Mouse (Mus musculus) thymus, postnatal 0 days (tissue): Measurements from ENCODE around the gene Col23a1. TPM values are rescaled to one million over a fixed set of nuclear protein-coding genes. Genes with fewer than 3 reads are reported as not detected.

Experiments
- DNase-seq: peaks from one replicate; pipeline ENCODE4 v3.0.0-alpha.2; 2015; ENCODE audit warnings: low spot score
- polyA plus RNA-seq: library from polyadenylated mRNA; unstranded; fragments of >200 nt; fragmentation: Nextera tagmentation; extraction: Ambion mirVana; gene quantifications from 2 replicates; pipeline ENCODE4 v1.2.1, GENCODE M21; 2015

The Col23a1 gene
- 0.27 and 0.36 TPM in 2 replicates for polyA plus RNA-seq

- peak; percentile 38 for DNase-seq
Observed at GRCm38 (mm10) chr11:51289564-51290041, at the start of gene Col23a1. Gene Col23a1 (plus strand): TSS chr11:51289920.

- no peak for DNase-seq
Observed at GRCm38 (mm10) chr11:51242897-51243296, 46.8 kb upstream of the Col23a1 start.

DNA sequence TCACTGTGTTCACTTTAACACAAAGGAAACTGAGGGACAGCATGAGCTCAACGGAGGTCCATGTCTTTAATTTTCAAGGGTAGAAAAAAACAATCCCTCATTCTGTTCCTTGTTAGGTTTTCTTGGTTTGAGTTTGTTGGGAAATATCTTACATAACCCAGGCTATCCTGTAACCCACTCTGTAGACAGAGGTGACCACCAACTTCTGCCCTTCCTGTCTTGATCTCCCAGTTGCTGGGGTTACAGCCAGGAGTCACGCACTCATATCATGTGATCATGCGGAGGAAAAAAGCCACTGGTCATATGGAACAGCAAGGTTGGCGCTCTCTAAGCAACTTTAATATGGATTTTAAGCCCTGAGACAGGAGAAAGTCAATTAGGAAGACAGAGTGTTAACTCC lies 32.7 kb upstream of the Col23a1 start:
- DNase-seq = no peak

DNA sequence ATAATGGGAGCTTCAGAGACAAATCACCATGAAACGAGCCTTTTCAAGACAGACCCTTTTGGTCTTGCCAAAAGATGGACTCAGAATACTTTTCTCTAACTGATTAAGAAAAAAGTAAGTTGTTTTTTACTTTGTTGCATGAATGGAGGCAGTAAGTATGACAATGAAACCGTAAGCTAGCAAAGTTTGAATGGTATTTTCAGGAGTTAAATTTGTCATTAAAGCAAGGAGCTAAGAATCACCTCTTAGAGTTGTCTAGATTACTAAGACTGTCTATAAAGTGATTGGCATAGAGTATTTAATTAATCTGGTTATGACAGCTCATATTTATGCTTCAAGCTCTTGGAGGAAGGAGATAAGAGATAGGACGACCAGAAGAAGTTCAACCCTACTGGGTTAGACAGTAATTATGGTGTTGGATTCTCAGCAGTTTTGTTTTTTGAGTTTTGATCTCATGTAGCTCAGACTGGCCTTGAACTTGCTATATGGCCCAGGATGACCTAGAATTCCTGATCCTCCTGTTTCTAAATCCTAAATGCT lies 28.0 kb upstream of the Col23a1 start, which contains the start of gene Clk4:
TSS of gene Clk4 (plus strand) at position 51 of the 540 bp plus-strand sequence.
- no peak for DNase-seq

DNA sequence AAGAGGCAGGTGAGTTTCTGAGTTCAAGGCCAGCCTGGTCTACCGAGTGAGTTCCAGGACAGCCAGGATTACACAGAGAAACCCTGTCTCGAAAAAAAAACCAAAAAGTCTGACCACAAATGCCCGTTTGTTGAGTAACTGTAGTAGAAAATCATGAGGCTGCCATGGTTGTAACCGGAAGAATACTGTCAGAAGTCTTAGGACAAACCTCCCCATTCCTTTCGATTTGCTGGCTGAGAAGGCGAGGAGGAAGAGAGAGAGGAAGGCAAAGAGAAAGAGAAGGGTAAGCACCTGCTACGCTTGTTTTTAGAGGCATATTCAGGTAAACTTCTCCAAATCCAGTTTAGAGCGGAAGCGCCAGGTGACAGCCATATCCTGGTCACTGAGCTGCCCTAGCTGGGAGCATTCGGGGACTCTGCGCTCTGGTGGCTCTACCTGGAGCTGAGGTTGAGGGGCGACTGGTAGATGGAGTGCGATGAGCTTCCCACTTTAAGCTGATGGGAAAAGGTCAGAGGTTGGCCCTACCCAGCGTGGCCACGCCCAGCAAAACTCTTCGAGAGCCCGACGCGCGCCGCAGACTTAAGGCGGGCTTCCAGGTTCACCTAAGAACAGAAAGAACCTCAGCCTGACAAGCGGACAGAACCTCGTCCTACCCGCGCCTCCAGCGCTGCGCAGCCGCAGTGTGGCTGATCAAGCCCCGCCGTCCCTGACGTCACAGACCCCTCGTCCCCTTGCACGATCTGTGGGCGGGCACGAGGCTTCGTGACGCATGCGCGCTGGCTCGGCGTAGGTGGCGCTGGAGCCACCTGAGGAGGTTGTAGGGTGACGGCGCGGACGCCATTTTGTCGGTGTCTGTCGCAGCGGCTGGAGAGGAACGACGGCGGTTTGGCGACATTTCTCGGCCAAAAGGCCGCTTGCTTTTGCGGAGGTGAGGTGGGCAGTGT lies 27.1 kb upstream of the Col23a1 start, which contains the start of gene BC049762:
TSS of gene BC049762 (minus strand) at position 705 of the 944 bp plus-strand sequence.
- peak; percentile 100 for DNase-seq

DNA sequence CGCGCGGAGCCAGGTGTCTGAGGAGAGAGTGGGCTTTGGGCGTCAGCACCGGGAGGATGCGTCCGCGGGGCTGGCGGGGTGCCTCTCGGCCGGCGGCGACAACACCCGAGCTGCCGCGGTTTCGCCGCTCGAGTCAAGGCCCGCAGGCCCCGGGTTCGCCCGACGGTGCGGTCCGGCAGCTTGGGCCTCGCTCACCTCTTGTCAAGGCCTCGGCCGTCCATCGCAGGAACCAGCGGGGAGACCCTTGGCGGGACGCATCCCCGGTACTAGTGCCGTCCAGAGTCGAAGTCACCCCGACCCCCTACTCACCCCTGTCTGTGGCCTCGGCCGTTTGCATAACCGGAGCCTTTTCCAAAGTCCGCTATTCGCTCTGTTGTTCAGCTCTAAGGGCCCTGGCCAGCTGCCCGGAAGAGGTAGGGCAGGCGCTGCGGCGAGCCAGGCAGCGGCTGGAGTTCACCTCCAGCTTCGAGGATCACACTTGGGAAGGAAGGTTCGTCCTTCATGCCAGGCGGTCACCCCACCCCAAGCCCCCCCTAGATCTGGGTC lies 26.4 kb upstream of the Col23a1 start:
- DNase-seq = no peak

GRCm38 (mm10) chr11:51264352-51264751 lies 25.4 kb upstream of the Col23a1 start:
- DNase-seq = peak; percentile 42

GRCm38 (mm10) chr11:51265326-51265725 lies 24.4 kb upstream of the Col23a1 start:
- DNase-seq = peak; percentile 22

DNA sequence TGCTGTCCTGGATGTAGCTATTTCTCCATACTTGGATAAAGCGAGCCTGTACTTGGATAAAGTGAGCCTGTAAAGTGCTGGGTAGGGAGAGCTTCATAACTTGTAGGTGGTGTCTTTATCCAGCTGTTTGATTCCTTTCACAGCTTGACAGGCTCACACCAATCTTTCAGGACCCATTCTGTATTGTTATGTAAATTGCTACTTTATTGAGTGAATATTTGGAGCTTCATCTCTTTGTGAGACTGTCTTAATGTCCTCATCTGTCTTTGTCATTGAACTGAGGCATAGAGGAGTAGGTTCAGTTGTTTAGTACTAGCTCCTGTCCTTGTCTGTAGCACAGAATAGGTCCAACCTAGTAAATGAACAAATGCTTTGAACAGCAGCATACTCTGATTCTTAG lies 15.3 kb upstream of the Col23a1 start:
- DNase-seq = no peak

DNA sequence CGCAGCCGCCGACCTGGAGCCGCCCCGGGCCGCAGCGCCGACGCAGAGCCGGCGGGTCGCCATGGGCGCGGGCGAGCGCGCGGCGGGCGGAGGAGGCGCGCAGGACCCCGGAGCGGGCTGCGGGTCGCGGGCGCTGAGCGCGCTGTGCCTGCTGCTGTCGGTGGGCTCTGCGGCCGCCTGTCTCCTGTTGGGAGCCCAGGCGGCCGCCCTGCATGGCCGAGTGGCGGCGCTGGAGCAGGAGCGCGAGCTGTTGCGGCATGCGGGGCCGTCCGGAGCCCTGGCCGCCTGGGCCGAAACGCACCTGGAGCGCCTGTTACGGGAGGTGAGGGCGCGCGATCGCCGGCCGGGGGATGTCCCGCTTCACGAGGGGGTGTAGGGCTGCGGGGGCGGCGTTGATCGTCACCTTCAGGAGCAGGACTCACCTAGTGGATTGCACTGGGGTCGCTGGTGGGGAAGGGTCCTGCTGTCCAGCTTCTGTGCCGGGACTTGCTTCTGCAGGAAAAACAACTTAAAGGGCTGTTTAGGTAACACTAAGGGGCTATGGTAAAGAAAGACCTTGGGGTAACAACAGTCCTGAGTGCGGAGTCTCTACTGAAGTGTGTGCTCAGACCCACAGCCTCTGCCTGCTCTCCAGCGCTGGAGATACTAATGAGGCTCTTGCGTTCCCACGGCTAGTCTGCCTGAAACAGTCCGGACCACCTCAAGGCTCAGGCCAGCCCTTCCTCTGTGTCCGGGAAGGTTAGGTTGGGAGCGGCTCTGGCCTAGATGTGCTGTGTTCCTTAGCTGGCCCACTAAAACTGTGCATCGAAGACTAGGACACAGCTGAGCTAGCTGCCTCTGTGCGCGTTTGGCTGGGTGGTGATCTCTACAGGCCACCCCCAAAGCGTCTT lies 591 bp downstream of the Col23a1 start:
- DNase-seq = peak; percentile 4

- no peak for DNase-seq
Observed at GRCm38 (mm10) chr11:51293956-51294530, 4.3 kb downstream of the Col23a1 start.

DNA sequence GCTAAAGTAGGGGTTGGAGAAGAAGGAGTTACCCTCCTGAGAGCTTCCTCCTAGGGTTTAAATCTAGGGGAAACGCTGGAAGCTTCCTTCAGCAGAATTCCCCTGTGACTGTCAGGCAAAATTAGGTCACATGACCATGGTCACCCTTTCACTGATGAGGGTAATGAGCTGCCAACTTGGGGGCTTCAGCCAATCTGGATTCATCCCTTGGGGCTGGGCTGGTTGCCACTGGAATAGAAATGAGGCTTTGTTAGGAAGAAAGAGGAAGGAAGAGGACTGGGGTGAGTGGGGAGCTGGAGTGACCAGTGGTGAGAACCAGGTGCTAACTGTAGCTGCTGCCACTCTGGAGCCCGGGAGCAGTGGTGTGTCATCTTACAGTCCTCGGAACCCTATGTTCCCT lies 6.0 kb downstream of the Col23a1 start:
- DNase-seq = no peak

DNA sequence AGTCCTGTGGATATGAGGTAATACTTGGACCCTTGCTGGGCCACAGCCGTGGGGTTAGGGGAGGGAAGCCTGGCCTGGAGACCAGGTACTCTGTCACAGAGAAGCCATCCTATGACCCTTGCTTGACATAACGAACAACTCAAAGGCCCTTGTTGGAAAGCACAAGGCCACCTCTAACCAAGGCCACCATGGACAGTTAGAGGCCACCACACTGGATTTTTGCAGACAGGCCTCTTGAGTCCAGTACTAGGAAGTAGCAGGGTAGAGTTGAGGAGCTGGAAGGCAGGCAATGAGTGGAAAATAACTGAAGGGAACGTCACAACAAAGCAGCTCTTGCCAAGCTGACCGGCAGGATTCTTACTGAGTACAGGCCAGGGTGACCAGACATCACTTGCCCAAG lies 9.0 kb downstream of the Col23a1 start:
- DNase-seq = no peak

DNA sequence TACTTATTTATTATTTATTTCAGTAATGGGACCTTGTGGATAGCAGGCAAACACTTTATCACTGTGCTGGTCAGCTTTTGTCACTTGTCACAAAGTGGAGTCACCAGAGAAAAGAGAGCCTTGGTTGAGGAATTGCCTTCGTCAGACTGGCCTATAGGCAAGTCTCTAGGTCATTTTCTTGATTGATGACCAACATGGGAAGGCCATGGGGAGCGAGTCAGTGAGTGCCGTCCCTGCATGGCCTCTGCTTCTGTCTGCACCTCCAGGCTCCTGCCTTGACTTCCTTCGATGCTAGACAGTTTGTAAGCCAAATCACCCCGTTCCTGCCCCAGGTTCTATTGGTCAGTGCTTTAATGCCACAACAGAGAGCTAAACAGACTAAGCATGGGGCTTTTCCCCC lies 12.7 kb downstream of the Col23a1 start:
- DNase-seq = no peak

DNA sequence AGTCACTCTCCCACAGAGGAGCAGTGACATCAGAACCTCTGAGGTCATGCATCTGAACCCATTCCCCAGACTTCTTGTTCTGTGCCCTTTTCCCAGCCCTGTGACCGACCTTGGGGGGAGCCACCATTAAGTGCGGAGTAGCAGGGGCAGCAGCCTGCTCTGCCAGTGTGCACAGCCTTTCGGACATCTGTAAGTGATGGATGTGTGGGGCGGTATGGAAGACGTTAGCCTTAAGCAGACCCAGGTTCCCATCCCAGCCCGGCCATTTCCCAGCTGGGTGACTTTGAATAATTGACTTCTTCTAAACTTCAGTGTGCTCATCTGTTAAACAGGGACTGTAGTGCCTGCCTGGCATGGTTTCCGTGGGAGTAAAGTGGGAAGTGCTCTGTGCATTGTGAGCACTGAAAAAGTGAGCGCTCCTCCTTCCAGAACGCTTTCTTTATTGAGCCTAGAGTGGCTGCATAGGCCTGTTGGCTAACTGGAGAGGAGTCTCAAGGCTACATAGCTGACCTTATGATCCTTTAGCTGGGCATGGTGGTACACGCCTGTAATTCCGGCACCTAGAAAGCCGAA lies 14.3 kb downstream of the Col23a1 start:
- no peak for DNase-seq

DNA sequence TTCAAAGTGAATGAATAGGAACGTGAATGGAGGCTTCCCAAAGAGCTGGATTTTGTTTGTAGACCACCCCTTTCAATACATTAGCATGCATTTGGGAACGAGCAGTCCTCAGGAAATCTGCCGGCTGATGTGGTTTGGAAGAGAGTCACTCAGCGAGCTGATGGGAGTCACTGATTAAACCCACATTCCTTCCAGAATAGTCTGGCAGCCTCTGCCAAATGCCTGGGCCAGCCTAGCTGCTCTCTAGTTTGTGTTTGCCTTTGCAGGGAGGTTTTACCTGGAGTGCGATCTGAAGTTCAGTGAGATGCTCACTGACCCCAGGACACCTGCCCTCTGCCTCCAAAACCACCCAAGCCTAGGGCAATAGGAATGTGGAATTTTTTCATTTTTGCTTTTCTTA lies 18.6 kb downstream of the Col23a1 start:
- no peak for DNase-seq

GRCm38 (mm10) chr11:51311846-51312245 lies 22.1 kb downstream of the Col23a1 start:
- no peak for DNase-seq

GRCm38 (mm10) chr11:51315991-51316810 lies 26.5 kb downstream of the Col23a1 start:
- no peak for DNase-seq

DNA sequence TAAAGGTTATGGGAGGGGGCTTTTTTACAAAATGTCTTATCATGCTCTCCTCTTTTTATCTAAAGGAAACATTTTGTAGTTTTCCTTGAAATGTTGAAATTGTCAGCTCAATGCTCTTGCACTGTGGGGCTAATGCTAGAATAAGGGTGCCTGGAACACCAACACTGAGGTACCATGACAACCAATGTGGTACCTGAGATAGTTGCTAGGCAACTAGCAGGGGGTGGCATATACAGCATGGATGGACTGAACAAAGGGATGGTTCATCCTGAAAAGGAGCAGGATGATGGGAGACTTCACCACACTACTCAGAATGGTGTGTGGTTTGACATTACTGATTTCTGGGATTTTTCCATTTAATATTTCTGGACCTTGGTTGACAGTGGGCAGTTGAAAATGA lies 30.9 kb downstream of the Col23a1 start:
- DNase-seq = no peak
